Mouse (Mus musculus) CD4-positive, CD25-positive, alpha-beta regulatory T cell, adult 9 weeks (primary cell): ENCODE data around the gene Fam193a. TPM values are rescaled to one million over a fixed set of nuclear protein-coding genes. Genes with fewer than 3 reads are reported as not detected.

Source experiments
- polyA plus RNA-seq: library from polyadenylated mRNA; unstranded; fragments of 100-300 nt; shearing (Covaris generic); gene quantifications from one replicate; pipeline ENCODE4 v1.2.1, GENCODE M21; 2017

Gene Fam193a
- 6.8 TPM for polyA plus RNA-seq

DNA sequence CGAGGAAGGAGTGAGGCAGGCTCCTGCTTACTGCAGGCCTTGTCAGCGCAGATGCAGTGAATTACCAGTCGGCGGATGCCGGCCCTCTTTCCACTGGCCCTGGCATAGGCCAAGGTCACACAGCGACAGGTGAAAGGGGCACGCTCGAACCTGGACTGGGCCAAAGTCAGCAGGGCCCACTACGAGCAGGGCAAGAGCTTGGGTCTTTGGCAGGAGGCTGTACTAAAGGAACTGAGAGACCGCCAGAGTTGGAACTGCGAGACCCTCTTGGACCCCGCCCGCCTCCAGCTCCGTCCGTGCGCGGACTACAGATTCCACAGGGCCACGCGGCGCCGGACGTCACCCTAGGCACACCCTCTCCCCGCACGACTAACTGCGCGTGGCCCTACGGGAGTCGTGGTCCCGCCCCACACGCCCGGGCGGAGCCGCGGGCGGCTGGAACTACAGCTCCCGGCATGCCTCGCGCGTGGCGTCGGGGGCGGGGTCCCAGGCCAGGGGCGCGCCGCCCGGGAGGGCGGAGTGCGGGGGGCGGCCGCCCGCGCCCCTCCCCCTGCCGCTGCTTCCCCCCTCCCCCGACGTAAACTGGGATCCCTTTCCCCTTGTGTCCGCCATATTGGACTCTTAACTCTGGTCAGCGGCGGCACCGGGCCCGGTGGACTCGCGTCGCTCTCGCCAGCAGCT lies at the start of gene Fam193a:
Gene Fam193a (plus strand): TSS at position 593 of the 681 bp plus-strand sequence.

GRCm38 (mm10) chr5:34336097-34336774 lies 33.5 kb upstream of the Fam193a start, which contains the start of gene Rnf4:
Gene Rnf4 (plus strand): TSS chr5:34336289.

GRCm38 (mm10) chr5:34513466-34514217 lies 143.9 kb downstream of the Fam193a start, which contains the start of gene Tnip2:
Gene Tnip2 (minus strand): TSS chr5:34513991.

DNA sequence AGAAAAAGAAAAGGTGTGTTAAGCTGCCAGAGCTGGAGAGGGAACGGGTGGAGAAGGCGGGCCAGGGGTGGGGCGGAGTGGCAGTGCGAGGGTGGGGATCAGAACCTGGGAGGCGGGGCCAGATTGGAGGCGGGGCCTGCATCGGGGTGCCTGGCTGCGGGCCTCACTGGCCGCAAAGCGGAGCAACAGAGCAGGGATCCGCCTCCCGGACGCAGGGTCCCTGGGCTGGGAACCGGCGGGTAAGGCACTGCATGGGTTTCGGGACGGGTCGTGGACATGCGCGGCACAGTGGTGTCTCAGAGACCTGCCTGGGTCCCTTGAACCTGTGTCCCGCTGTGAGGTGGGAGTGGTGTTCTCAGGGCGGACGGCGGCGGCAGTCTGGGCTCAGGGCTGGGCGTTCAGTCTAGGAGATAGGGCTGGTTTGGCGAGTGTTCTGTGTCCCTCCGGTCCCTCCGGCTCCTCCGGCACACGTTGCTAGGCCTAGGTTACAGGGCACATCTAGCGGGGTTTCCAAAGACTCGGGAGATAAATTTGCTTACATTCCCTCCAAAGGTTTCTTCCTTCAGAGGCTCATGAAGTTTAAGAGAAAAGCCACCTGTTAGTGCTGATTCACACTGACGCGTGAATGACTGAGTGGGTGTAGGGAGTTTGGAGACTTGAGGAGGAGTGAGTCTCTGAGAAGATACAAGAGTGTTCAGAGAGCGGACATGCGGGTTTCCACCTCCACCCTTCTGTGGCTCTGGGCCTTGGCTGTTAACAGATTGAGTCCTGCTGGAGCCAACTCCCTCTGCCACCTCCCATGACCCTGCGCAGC lies 156.1 kb downstream of the Fam193a start, which contains the start of gene Sh3bp2:
Gene Sh3bp2 (plus strand): TSS at position 176 of the 814 bp plus-strand sequence.

Other genes starting within 250 kb of the Fam193a start
- gene Poln, start 200.5 kb upstream of the Fam193a start, polyA plus RNA-seq: 0.98 TPM
- gene Haus3, start 200.4 kb upstream of the Fam193a start, polyA plus RNA-seq: 85.4 TPM
- 41.2 TPM for gene Mxd4, start 182.2 kb upstream of the Fam193a start, polyA plus RNA-seq
- gene Zfyve28, start 81.5 kb upstream of the Fam193a start, polyA plus RNA-seq: 3.8 TPM
- not detected for gene Cfap99, start 81.3 kb upstream of the Fam193a start, polyA plus RNA-seq
- gene Rnf4, start 33.6 kb upstream of the Fam193a start, polyA plus RNA-seq: 167 TPM
- gene Tnip2, start 144.1 kb downstream of the Fam193a start, polyA plus RNA-seq: 22.1 TPM
- 21.5 TPM for gene Sh3bp2, start 155.9 kb downstream of the Fam193a start, polyA plus RNA-seq
- gene Add1, start 203.7 kb downstream of the Fam193a start, polyA plus RNA-seq: 218 TPM